24 mouse cellular contexts compared by ENCODE assay signal in genomic region chr11:101378926-101379325, GRCm38 (mm10). TPM values are rescaled to one million over a fixed set of nuclear protein-coding genes. Genes with fewer than 3 reads are reported as not detected.
A peak's percentile ranks its signal among the peaks of the same experiment; 100 is the strongest.
DNase-seq lines count a peak whose midpoint lies in the region; ATAC-seq lines count a peak whose summit lies in the region.
"Had no signal": no experiment of that assay in that cellular context is flagged by ENCODE, and none has a peak within 500 bp of the region (broad histone marks: within the 10 kb centered on the region; RNA-seq: fewer than 3 reads in every experiment).

No protein-coding gene starts in this region.

- 80% methylated on average over 6 of the region's 6 CpGs for WGBS in kidney, embryonic 15.5 days
- WGBS in hindbrain, embryonic 16.5 days = 87% methylated on average over 6 of the region's 6 CpGs

- ATAC-seq in kidney, embryonic 15.5 days (replicated peaks; ENCODE audit: low FRiP score) = no peak
- no peak for ATAC-seq in hindbrain, embryonic 16.5 days
- ATAC-seq: forebrain, postnatal 0 days; midbrain, embryonic 16.5 days had no signal

- H3K27me3 ChIP-seq in kidney, embryonic 15.5 days = no peaks in the 10 kb centered on the region
- no peaks in the 10 kb centered on the region for H3K27me3 ChIP-seq in hindbrain, embryonic 16.5 days (replicated peaks; ENCODE audit: control insufficient read depth, insufficient read depth, low read length)
- H3K27me3 ChIP-seq: embryonic facial prominence, embryonic 12.5 days; lung, embryonic 15.5 days had no signal

- H3K4me1 ChIP-seq in kidney, embryonic 15.5 days = peaks cover 4% of the 10 kb centered on the region
- peaks cover 2% of the 10 kb centered on the region; the same call in 1 of the 2 replicates for H3K4me1 ChIP-seq in brown adipose tissue, adult 24 weeks (ENCODE audit: control insufficient read depth, insufficient read depth, insufficient read length, low read length)
- H3K4me1 ChIP-seq in hindbrain, embryonic 16.5 days (ENCODE audit: control insufficient read depth, insufficient read depth, low read depth, low read length) = no peaks in the 10 kb centered on the region
- H3K4me1 ChIP-seq: embryonic facial prominence, embryonic 12.5 days; heart, embryonic 10.5 days; limb, embryonic 15.5 days; lung, embryonic 15.5 days had no signal

- H3K27ac ChIP-seq in kidney, embryonic 15.5 days = no peak overlapping the region
- peak overlapping the region; percentile 92 for H3K27ac ChIP-seq in brown adipose tissue, adult 24 weeks (replicated peaks; ENCODE audit: low read depth, low read length)
- no peak overlapping the region for H3K27ac ChIP-seq in hindbrain, embryonic 16.5 days (ENCODE audit: low read depth, low read length)
- H3K27ac ChIP-seq: embryonic facial prominence, embryonic 12.5 days; heart, embryonic 10.5 days; hindbrain, embryonic 10.5 days; layer of hippocampus, adult 2 months; limb, embryonic 15.5 days; lung, embryonic 15.5 days had no signal

- H3K9me3 ChIP-seq in kidney, embryonic 15.5 days (replicated peaks) = no peaks in the 10 kb centered on the region
- H3K9me3 ChIP-seq in hindbrain, embryonic 16.5 days (ENCODE audit: control insufficient read depth, low read length) = no peaks in the 10 kb centered on the region
- H3K9me3 ChIP-seq: heart, embryonic 10.5 days; hindbrain, embryonic 10.5 days; limb, embryonic 15.5 days; lung, embryonic 15.5 days had no signal

- H3K4me3 ChIP-seq in kidney, embryonic 15.5 days (replicated peaks) = no peak overlapping the region
- no peak overlapping the region for H3K4me3 ChIP-seq in brown adipose tissue, adult 24 weeks (ENCODE audit: insufficient read depth, low read depth, low read length)
- no peak overlapping the region for H3K4me3 ChIP-seq in hindbrain, embryonic 16.5 days (ENCODE audit: low read length)
- H3K4me3 ChIP-seq: embryonic facial prominence, embryonic 12.5 days; heart, embryonic 10.5 days; hindbrain, embryonic 10.5 days; layer of hippocampus, adult 2 months; limb, embryonic 15.5 days; lung, embryonic 15.5 days had no signal

- H3K4me2 ChIP-seq in kidney, embryonic 15.5 days = no peak overlapping the region
- H3K4me2 ChIP-seq in hindbrain, embryonic 16.5 days (ENCODE audit: low read length) = no peak overlapping the region
- H3K4me2 ChIP-seq: embryonic facial prominence, embryonic 12.5 days; limb, embryonic 15.5 days; lung, embryonic 15.5 days had no signal

- no peak overlapping the region for H3K9ac ChIP-seq in kidney, embryonic 15.5 days
- no peak overlapping the region for H3K9ac ChIP-seq in hindbrain, embryonic 16.5 days (ENCODE audit: low read depth, low read length)
- H3K9ac ChIP-seq: embryonic facial prominence, embryonic 12.5 days; forebrain, postnatal 0 days; limb, embryonic 15.5 days; lung, embryonic 15.5 days had no signal

- DNase-seq in kidney, adult 18-20 months = peak; percentile 60
- DNase-seq in NIH3T3 (ENCODE audit: low read depth) = peak; percentile 29
- peak; percentile 53 for DNase-seq in kidney, postnatal 10 days
- no peak for DNase-seq in gastrocnemius, postnatal 4 days (ENCODE audit: low spot score in 2 of 2)
- DNase-seq: cerebellum, adult 9-11 months; forebrain, postnatal 0 days; gastrocnemius, postnatal 36 days; layer of hippocampus, postnatal 36 days; lung, postnatal 4 days; thymus, postnatal 36 days had no signal

- no peaks in the 10 kb centered on the region for H3K36me3 ChIP-seq in kidney, embryonic 15.5 days
- H3K36me3 ChIP-seq in hindbrain, embryonic 16.5 days (ENCODE audit: control insufficient read depth, insufficient read depth, low read length) = no peaks in the 10 kb centered on the region
- H3K36me3 ChIP-seq: embryonic facial prominence, embryonic 12.5 days; heart, embryonic 10.5 days; hindbrain, embryonic 10.5 days; limb, embryonic 15.5 days; lung, embryonic 15.5 days had no signal

RNA-seq across cellular contexts. Expression of gene G6pc, which starts 11.6 kb away (rescaled TPM):
- polyA plus RNA-seq in kidney, embryonic 15.5 days (2015; fragmentation: Nextera tagmentation; extraction: Ambion mirVana) = 1.1 and 1.2 TPM in 2 replicates
- polyA plus RNA-seq in brown adipose tissue, adult 24 weeks (2012; ENCODE audit: insufficient read depth, insufficient read length, missing spikeins) = not detected in 2 replicates
- total RNA-seq in gastrocnemius, postnatal 4 days (2021) = under 1 TPM in 1 of 2 experiments, not detected in 1; 0.47 TPM
- not detected in 2 replicates for polyA plus RNA-seq in hindbrain, embryonic 16.5 days (2015; fragmentation: Nextera tagmentation; extraction: Ambion mirVana)
- total RNA-seq: forebrain, postnatal 0 days; gastrocnemius, postnatal 36 days; layer of hippocampus, adult 2 months; layer of hippocampus, postnatal 36 days; left cerebral cortex, postnatal 36 days had no signal
- polyA plus RNA-seq: C2C12; cortical plate, adult 2 months; embryonic facial prominence, embryonic 12.5 days; forebrain, postnatal 0 days; heart, embryonic 10.5 days; hindbrain, embryonic 10.5 days; limb, embryonic 15.5 days; lung, embryonic 15.5 days; midbrain, embryonic 16.5 days; stomach, embryonic 14.5 days had no signal

RNA-seq across cellular contexts. Expression of gene Aarsd1, which starts 38.5 kb away (rescaled TPM):
- 83.0 and 87.2 TPM in 2 replicates for polyA plus RNA-seq in kidney, embryonic 15.5 days (2015; fragmentation: Nextera tagmentation; extraction: Ambion mirVana)
- polyA plus RNA-seq in brown adipose tissue, adult 24 weeks (2012; ENCODE audit: insufficient read depth, insufficient read length, missing spikeins) = 20.2 and 30.5 TPM in 2 replicates
- total RNA-seq in gastrocnemius, postnatal 4 days (2021) = 10 to 100 TPM; 15.6 to 20.3 TPM
- 93.5 and 98.6 TPM in 2 replicates for polyA plus RNA-seq in hindbrain, embryonic 16.5 days (2015; fragmentation: Nextera tagmentation; extraction: Ambion mirVana)

RNA-seq across cellular contexts. Expression of gene Gm27029, which starts 45.7 kb away (rescaled TPM):
- polyA plus RNA-seq in kidney, embryonic 15.5 days (2015; fragmentation: Nextera tagmentation; extraction: Ambion mirVana) = 10.0 and 10.3 TPM in 2 replicates
- 7.1 and 9.8 TPM in 2 replicates for polyA plus RNA-seq in brown adipose tissue, adult 24 weeks (2012; ENCODE audit: insufficient read depth, insufficient read length, missing spikeins)
- 1 to 10 TPM; 4.5 to 7.3 TPM for total RNA-seq in gastrocnemius, postnatal 4 days (2021)
- polyA plus RNA-seq in hindbrain, embryonic 16.5 days (2015; fragmentation: Nextera tagmentation; extraction: Ambion mirVana) = 8.1 and 9.5 TPM in 2 replicates

RNA-seq across cellular contexts. Expression of gene Rundc1, which starts 46.0 kb away (rescaled TPM):
- polyA plus RNA-seq in kidney, embryonic 15.5 days (2015; fragmentation: Nextera tagmentation; extraction: Ambion mirVana) = 20.4 and 21.7 TPM in 2 replicates
- 5.6 and 5.8 TPM in 2 replicates for polyA plus RNA-seq in brown adipose tissue, adult 24 weeks (2012; ENCODE audit: insufficient read depth, insufficient read length, missing spikeins)
- total RNA-seq in gastrocnemius, postnatal 4 days (2021) = 1 to 10 TPM; 8.6 to 9.5 TPM
- 30.7 and 33.6 TPM in 2 replicates for polyA plus RNA-seq in hindbrain, embryonic 16.5 days (2015; fragmentation: Nextera tagmentation; extraction: Ambion mirVana)

RNA-seq across cellular contexts. Expression of gene Ptges3l, which starts 46.2 kb away (rescaled TPM):
- polyA plus RNA-seq in kidney, embryonic 15.5 days (2015; fragmentation: Nextera tagmentation; extraction: Ambion mirVana) = 12.3 and 12.6 TPM in 2 replicates
- polyA plus RNA-seq in brown adipose tissue, adult 24 weeks (2012; ENCODE audit: insufficient read depth, insufficient read length, missing spikeins) = 3.8 and 4.2 TPM in 2 replicates
- 10 to 100 TPM; 56.2 to 80.9 TPM for total RNA-seq in gastrocnemius, postnatal 4 days (2021)
- polyA plus RNA-seq in hindbrain, embryonic 16.5 days (2015; fragmentation: Nextera tagmentation; extraction: Ambion mirVana) = 3.1 and 3.9 TPM in 2 replicates

Comparison
In these comparisons a context has a peak if more than half of its experiments do, and no peak if none do; other contexts are left out.
1. DNase-seq: peak in kidney, adult 18-20 months (single experiment), NIH3T3 (single experiment) and kidney, postnatal 10 days (single experiment); none in gastrocnemius, postnatal 4 days (0 of 2).